Mouse (Mus musculus): Measurements from ENCODE around the gene Bmpr2. TPM values are rescaled to one million over a fixed set of nuclear protein-coding genes. Genes with fewer than 3 reads are reported as not detected.

Gene Bmpr2
- polyA plus RNA-seq, 1 experiment from 2014 or later: 17.9 TPM

- Histone ChIP-seq H3K4me2 (replicated peaks; ENCODE audit: low read depth, low read length) (no peak overlapping the region), H3K4me3 (ENCODE audit: low read depth, low read length) (no peak overlapping the region), H3K9ac (replicated peaks; ENCODE audit: low read depth) (no peak overlapping the region), H3K9me3 (ENCODE audit: low read length) (no peaks in the 10 kb centered on the region), H3K27me3 (replicated peaks; ENCODE audit: insufficient read depth, low read length) (no peaks in the 10 kb centered on the region), H3K27ac (ENCODE audit: low read length) (no peak overlapping the region), H3K36me3 (ENCODE audit: insufficient read depth, low read length) (no peaks in the 10 kb centered on the region; the same call in 1 of the 2 replicates), H3K4me1 (ENCODE audit: insufficient read depth, low read depth, low read length) (no peaks in the 10 kb centered on the region)
- DNase-seq (ENCODE audit: low spot score): peak; percentile 77
- 34% methylated on average over 3 of the region's 3 CpGs for WGBS
- TF ChIP-seq EP300 (IDR thresholded peaks at IDR 0.05) (no peak), CTCF (IDR thresholded peaks at IDR 0.05) (peak; percentile 95)
- ATAC-seq: peak; percentile 62
Observed at GRCm38 (mm10) chr1:59883349-59884134, 120.3 kb downstream of the Bmpr2 start.

- WGBS: 58% methylated on average over 4 of the region's 4 CpGs
- Histone ChIP-seq H3K27me3 (replicated peaks; ENCODE audit: insufficient read depth, low read length) (no peaks in the 10 kb centered on the region), H3K9me3 (ENCODE audit: low read length) (no peaks in the 10 kb centered on the region), H3K4me1 (ENCODE audit: insufficient read depth, low read depth, low read length) (no peaks in the 10 kb centered on the region), H3K9ac (replicated peaks; ENCODE audit: low read depth) (no peak overlapping the region), H3K4me2 (replicated peaks; ENCODE audit: low read depth, low read length) (no peak overlapping the region), H3K27ac (ENCODE audit: low read length) (no peak overlapping the region), H3K36me3 (ENCODE audit: insufficient read depth, low read length) (no peaks in the 10 kb centered on the region), H3K4me3 (ENCODE audit: low read depth, low read length) (no peak overlapping the region)
- TF ChIP-seq EP300 (IDR thresholded peaks at IDR 0.05) (no peak), CTCF (IDR thresholded peaks at IDR 0.05) (no peak)
- DNase-seq (ENCODE audit: low spot score) (no peak), ATAC-seq (no peak)
Observed at GRCm38 (mm10) chr1:59886899-59887298, 123.7 kb downstream of the Bmpr2 start.

- H3K4me1 ChIP-seq (ENCODE audit: insufficient read depth, low read depth, low read length): no peaks in the 10 kb centered on the region
- no peak overlapping the region for H3K4me3 ChIP-seq (ENCODE audit: low read depth, low read length)
- no peaks in the 10 kb centered on the region for H3K9me3 ChIP-seq (ENCODE audit: low read length)
- no peaks in the 10 kb centered on the region for H3K27me3 ChIP-seq (replicated peaks; ENCODE audit: insufficient read depth, low read length)
- H3K27ac ChIP-seq (ENCODE audit: low read length): no peak overlapping the region
- H3K9ac ChIP-seq (replicated peaks; ENCODE audit: low read depth): no peak overlapping the region
- no peak overlapping the region for H3K4me2 ChIP-seq (replicated peaks; ENCODE audit: low read depth, low read length)
- 0 out of 2 replicates have a peak, but pooled peaks have one; percentile 21 for ATAC-seq
- TF ChIP-seq EP300 (IDR thresholded peaks at IDR 0.05) (no peak), CTCF (IDR thresholded peaks at IDR 0.05) (no peak)
- no peak for DNase-seq (ENCODE audit: low spot score)
- no peaks in the 10 kb centered on the region for H3K36me3 ChIP-seq (ENCODE audit: insufficient read depth, low read length)
Observed at GRCm38 (mm10) chr1:59888018-59888417, 124.8 kb downstream of the Bmpr2 start.

GRCm38 (mm10) chr1:59891185-59891584, 128.0 kb downstream of the Bmpr2 start:
- H3K4me3 ChIP-seq (ENCODE audit: low read depth, low read length): no peak overlapping the region
- H3K9me3 ChIP-seq (ENCODE audit: low read length): no peaks in the 10 kb centered on the region
- DNase-seq (ENCODE audit: low spot score) (no peak), ATAC-seq (no peak)
- no peaks in the 10 kb centered on the region for H3K36me3 ChIP-seq (ENCODE audit: insufficient read depth, low read length)
- H3K4me1 ChIP-seq (ENCODE audit: insufficient read depth, low read depth, low read length): peaks cover 3% of the 10 kb centered on the region; the same call in 1 of the 2 replicates
- H3K27ac ChIP-seq (ENCODE audit: low read length): no peak overlapping the region
- TF ChIP-seq CTCF (IDR thresholded peaks at IDR 0.05) (no peak), EP300 (IDR thresholded peaks at IDR 0.05) (no peak)
- H3K27me3 ChIP-seq (replicated peaks; ENCODE audit: insufficient read depth, low read length): no peaks in the 10 kb centered on the region
- H3K9ac ChIP-seq (replicated peaks; ENCODE audit: low read depth): no peak overlapping the region
- WGBS: 70% methylated on average over 4 of the region's 4 CpGs
- no peak overlapping the region for H3K4me2 ChIP-seq (replicated peaks; ENCODE audit: low read depth, low read length)

- no peaks in the 10 kb centered on the region for H3K36me3 ChIP-seq (ENCODE audit: insufficient read depth, low read length)
- no peak overlapping the region for H3K9ac ChIP-seq (replicated peaks; ENCODE audit: low read depth)
- no peak overlapping the region for H3K4me2 ChIP-seq (replicated peaks; ENCODE audit: low read depth, low read length)
- H3K27me3 ChIP-seq (replicated peaks; ENCODE audit: insufficient read depth, low read length): no peaks in the 10 kb centered on the region
- 87% methylated on average over 8 of the region's 8 CpGs for WGBS
- H3K4me3 ChIP-seq (ENCODE audit: low read depth, low read length): no peak overlapping the region
- no peaks in the 10 kb centered on the region for H3K9me3 ChIP-seq (ENCODE audit: low read length)
- ATAC-seq (no peak), DNase-seq (ENCODE audit: low spot score) (no peak)
- TF ChIP-seq EP300 (IDR thresholded peaks at IDR 0.05) (no peak), CTCF (IDR thresholded peaks at IDR 0.05) (peak; percentile 33; the same call in 1 of the 2 replicates)
- no peak overlapping the region for H3K27ac ChIP-seq (ENCODE audit: low read length)
- H3K4me1 ChIP-seq (ENCODE audit: insufficient read depth, low read depth, low read length): peaks cover 3% of the 10 kb centered on the region; the same call in 1 of the 2 replicates
Observed at GRCm38 (mm10) chr1:59892777-59893176, 129.6 kb downstream of the Bmpr2 start.

- Histone ChIP-seq H3K36me3 (ENCODE audit: insufficient read depth, low read length) (no peaks in the 10 kb centered on the region), H3K4me3 (ENCODE audit: low read depth, low read length) (no peak overlapping the region), H3K9me3 (ENCODE audit: low read length) (no peaks in the 10 kb centered on the region), H3K27ac (ENCODE audit: low read length) (no peak overlapping the region), H3K4me2 (replicated peaks; ENCODE audit: low read depth, low read length) (no peak overlapping the region), H3K4me1 (ENCODE audit: insufficient read depth, low read depth, low read length) (peaks cover 3% of the 10 kb centered on the region; the same call in 1 of the 2 replicates), H3K27me3 (replicated peaks; ENCODE audit: insufficient read depth, low read length) (no peaks in the 10 kb centered on the region), H3K9ac (replicated peaks; ENCODE audit: low read depth) (no peak overlapping the region)
- TF ChIP-seq CTCF (IDR thresholded peaks at IDR 0.05) (no peak), EP300 (IDR thresholded peaks at IDR 0.05) (no peak)
- no peak for DNase-seq (ENCODE audit: low spot score)
- ATAC-seq: no peak
- 57% methylated on average over 4 of the region's 4 CpGs for WGBS
Observed at GRCm38 (mm10) chr1:59894025-59894424, 130.8 kb downstream of the Bmpr2 start.
